Mouse (Mus musculus) embryonic fibroblast, embryonic 13.5 days (primary cell): ENCODE results near the gene Lin7c. TPM values are rescaled to one million over a fixed set of nuclear protein-coding genes. Genes with fewer than 3 reads are reported as not detected.

Experiments
- H3K27ac ChIP-seq: 2 replicates; pipeline ENCODE4 v1.5.1; 2012; ENCODE audit warnings: low read length, control low read depth, inconsistent platforms; ENCODE audit not compliant: insufficient read depth
- H3K4me1 ChIP-seq: 2 replicates; pipeline ENCODE4 v1.6.1; 2011; ENCODE audit warnings: low read length; ENCODE audit not compliant: control insufficient read depth, insufficient read depth
- H3K4me3 ChIP-seq: 2 replicates; pipeline ENCODE4 v1.5.1; 2011; ENCODE audit warnings: mild to moderate bottlenecking, control low read depth, low read length; ENCODE audit not compliant: insufficient read depth
- CTCF ChIP-seq: IDR thresholded peaks from 2 replicates; pipeline ENCODE4 v1.5.1; 2011; ENCODE audit warnings: mild to moderate bottlenecking, control low read depth, low read length, moderate library complexity, borderline replicate concordance; ENCODE audit not compliant: insufficient read depth
- POLR2A ChIP-seq: IDR thresholded peaks from 2 replicates; pipeline ENCODE4 v1.6.1; 2011; ENCODE audit warnings: low read depth, mild to moderate bottlenecking, control low read depth, low read length, moderate library complexity
- polyA plus RNA-seq: library from polyadenylated mRNA; stranded (reverse); fragments of >200 nt; gene quantifications from 2 replicates; pipeline ENCODE4 v1.2.4, GENCODE M21; 2011; ENCODE audit warnings: low read depth; ENCODE audit not compliant: missing spikeins, insufficient read length

Lin7c gene
- polyA plus RNA-seq, 1 experiment, result 40.6 TPM

DNA sequence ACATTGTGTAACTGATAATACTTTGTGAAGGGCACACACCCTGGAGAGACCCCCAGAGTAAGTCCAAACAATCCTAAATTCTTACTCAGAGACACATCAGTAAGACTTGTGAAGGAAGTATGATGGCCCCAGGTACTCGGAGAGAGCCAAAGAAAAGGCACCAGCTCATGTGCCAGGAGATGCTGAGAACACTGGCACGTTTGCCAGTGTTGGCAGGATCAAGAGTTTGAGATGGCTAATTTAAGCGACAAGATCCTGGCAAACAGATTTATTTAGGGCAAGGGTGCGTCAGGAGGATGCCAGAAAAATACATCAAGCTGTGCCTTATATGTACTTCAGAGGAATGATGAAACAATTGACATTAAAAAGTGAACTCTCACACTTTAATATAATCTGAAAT, 6.1 kb upstream of the Lin7c start:
- TF ChIP-seq CTCF (no peak), POLR2A (no peak)
- no peak overlapping the region for H3K4me3 ChIP-seq
- peaks cover 4% of the 10 kb centered on the region; the same call in 1 of the 2 replicates for H3K4me1 ChIP-seq
- H3K27ac ChIP-seq, result no peak overlapping the region

DNA sequence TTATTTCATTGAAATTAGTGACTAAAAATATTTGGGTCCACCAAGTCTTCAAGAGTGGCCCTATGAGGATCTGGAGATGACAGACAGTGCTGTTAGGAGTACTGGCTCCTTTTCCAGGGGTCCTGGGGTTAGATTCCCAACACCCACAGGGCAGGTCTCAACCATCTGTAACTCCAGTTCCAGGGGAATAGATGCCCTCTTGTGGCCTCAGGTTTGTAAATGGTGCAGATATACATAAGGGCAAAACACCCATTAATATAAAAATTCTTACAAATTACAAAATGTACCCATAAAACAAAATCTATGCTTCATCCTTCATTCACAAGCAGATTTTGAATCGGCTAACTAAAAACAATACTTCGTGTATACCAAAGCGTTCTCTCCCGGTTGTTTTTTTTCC, 585 bp upstream of the Lin7c start:
- H3K4me1 ChIP-seq, result no peaks in the 10 kb centered on the region; the same call in 1 of the 2 replicates
- H3K27ac ChIP-seq, result no peak overlapping the region
- TF ChIP-seq POLR2A (no peak), CTCF (no peak)
- H3K4me3 ChIP-seq, result 0 out of 2 replicates have a peak overlapping the region, but pooled peaks have one; percentile 98

DNA sequence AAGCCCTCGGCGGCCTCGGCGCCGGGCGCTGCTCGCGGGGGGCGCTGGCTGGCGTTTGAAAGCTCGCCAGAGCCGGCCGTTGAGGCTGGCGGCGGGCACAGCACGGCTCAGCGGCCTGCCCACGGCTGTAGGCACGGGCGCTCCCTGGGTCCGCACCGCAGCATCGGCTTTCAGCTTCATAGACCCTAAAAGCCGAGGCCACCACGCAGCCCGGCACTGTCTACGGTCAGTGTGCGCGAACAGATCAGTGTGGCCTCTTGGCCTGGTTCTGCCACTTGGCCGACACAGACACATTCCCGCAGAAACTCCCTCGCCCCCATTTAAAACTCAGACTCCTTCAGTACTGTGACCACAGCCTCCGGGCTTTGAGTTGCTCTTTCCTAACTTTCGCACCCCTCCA, 378 bp downstream of the Lin7c start:
- H3K27ac ChIP-seq, result peak overlapping the region; percentile 51
- no peak for TF ChIP-seq CTCF
- no peak; the same call in 1 of the 2 replicates for TF ChIP-seq POLR2A
- peak overlapping the region; percentile 98 for H3K4me3 ChIP-seq
- H3K4me1 ChIP-seq, result no peaks in the 10 kb centered on the region; the same call in 1 of the 2 replicates

DNA sequence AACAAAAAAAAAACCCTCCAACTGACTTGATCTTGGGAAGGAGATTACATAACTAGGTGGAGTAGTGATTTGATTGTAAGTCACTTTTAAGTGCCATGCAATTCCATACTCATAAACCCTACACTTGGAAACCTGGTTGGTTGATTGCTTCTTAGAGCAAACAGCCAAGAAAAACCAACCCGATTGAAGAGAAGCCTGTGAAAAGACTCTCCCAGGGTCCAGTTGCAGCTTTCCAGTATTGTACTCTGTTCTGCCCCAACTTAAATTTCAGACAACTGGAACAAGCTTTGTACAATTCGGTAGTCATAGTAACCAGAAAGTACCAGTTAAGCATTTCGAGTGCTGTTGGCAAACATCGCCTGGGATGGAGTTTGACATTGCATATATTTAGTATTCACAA, 818 bp downstream of the Lin7c start:
- H3K4me3 ChIP-seq, result peak overlapping the region; percentile 98
- TF ChIP-seq POLR2A, result no peak
- TF ChIP-seq CTCF, result no peak
- H3K4me1 ChIP-seq, result no peaks in the 10 kb centered on the region; the same call in 1 of the 2 replicates
- H3K27ac ChIP-seq, result no peak overlapping the region; the same call in 1 of the 2 replicates

DNA sequence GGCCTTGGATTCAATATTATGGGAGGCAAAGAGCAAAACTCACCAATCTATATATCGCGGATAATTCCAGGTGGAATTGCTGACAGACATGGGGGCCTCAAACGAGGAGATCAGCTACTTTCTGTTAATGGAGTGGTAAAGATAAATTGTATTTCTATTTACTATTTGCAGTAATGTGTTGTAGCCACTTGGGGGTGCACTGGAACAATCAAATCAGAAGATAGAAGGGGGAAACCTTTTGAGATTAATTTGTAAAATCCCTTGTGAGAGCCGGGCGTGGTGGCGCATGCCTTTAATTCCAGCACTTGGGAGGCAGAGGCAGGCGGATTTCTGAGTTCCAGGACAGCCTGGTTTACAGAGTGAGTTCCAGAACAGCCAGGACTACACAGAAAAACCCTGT, 5.7 kb downstream of the Lin7c start:
- Histone ChIP-seq H3K4me3 (no peak overlapping the region), H3K27ac (no peak overlapping the region), H3K4me1 (no peaks in the 10 kb centered on the region; the same call in 1 of the 2 replicates)
- TF ChIP-seq POLR2A, result no peak
- TF ChIP-seq CTCF, result no peak

DNA sequence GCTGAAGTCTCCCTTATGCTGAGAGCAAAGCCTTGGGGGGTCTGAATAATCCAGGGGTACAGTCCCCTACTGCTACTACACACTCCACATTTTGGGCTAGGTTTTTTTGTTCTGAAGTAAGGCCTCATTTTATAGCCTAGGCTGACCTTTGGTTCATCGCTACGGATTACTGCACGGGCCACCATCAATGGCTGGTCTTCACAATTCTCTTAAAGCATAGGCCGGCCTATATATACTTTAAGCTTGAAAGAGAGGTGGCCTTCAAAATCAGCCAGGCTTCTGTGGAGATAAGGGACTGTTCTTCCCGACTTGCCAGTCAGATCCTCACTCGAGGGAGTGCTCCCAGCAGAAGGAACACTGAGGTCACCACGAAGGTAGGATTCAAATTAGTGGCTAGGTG, 12.2 kb downstream of the Lin7c start:
- Histone ChIP-seq H3K4me1 (no peaks in the 10 kb centered on the region), H3K4me3 (no peak overlapping the region), H3K27ac (no peak overlapping the region)
- TF ChIP-seq POLR2A, result no peak

DNA sequence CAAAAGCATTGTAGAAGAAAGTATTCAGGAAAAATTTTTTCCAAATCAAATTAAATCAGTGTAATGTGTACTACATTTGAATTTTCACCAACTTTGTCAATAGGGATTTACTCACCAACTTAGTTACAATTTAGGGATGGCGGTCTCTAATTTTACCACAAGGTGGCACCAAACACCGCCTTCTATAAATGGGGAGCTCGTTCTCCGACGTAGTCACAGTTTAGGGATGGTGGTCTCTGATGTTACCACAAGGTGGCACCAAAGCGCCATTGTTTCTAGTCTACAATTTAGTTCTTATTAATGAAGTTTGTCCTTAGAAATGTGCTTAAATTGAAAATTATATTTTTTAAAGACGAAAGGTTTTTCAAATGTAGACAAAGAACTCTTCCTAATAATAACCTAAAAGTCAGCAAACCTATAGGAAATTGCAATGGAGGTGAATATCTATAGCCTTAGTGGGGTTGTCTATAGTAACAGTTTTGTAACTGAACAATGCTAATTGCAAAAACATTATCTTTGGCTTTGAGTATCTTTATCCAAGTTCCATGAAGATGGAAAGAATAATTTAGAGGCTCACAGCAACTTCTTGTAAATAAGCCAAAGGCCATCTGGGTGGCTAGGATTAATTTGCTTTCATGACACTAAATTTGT, 13.6 kb downstream of the Lin7c start:
- TF ChIP-seq CTCF (peak; percentile 56; the same call in 1 of the 2 replicates), POLR2A (no peak)
- Histone ChIP-seq H3K4me1 (no peaks in the 10 kb centered on the region), H3K4me3 (no peak overlapping the region), H3K27ac (no peak overlapping the region)

DNA sequence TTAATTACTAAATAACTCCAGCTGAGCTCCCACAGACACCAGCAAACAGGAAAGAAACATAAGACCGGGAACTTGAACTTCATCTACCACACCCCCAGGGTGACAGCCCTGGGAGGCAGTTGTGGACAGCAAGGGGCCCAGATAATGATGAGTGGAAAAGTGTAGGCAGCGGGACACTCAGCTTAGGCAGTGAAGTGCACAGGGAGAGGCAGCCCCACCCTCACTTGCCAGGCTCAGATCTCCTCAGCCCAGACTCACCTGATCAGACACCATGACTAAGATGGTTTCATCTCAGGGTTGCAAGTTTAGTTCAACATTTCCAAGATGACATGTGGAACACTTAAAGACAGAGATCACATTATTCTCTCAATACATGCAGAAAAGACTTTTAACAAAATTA, 18.5 kb downstream of the Lin7c start:
- TF ChIP-seq POLR2A (no peak), CTCF (no peak)
- H3K27ac ChIP-seq, result no peak overlapping the region
- H3K4me3 ChIP-seq, result no peak overlapping the region
- H3K4me1 ChIP-seq, result no peaks in the 10 kb centered on the region

DNA sequence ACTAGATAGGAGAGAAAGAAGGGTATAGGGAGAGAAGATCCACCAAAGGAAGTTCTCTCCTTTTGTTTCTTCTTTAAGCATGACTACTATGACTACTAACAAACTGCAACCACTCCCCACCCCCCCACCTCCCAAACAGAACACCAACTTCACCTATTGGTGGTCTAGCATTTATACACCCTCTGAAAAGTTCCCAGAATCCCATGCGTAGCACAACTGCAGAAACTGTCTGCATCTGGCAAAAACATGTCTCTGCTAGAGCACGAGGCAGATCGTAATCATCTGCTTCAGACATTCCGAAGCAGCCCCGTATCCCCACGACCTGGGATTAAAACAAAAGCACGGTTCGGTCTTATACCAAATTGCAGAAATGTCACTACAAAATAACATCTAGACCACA, 21.6 kb downstream of the Lin7c start:
- no peak for TF ChIP-seq POLR2A
- TF ChIP-seq CTCF, result no peak
- H3K4me3 ChIP-seq, result no peak overlapping the region
- no peaks in the 10 kb centered on the region for H3K4me1 ChIP-seq
- no peak overlapping the region for H3K27ac ChIP-seq

DNA sequence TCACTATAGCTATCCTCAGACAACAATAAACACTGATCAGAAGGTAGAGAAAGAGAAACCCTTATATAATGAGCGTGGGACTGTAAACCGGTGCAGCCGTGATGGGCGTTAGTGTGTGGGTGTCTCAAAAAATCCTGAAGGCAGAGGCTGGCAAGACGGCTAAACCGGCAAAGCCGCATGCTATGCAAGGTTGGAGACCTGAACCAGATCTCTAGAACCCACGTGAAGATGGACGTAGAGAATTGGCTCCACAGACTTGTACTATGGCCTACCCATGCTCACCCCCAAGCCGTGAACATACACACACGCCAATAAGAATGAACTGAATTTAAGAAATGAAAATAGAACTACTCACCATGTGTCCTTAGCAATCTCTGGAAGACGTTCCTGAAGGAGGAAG, 22.1 kb downstream of the Lin7c start:
- Histone ChIP-seq H3K4me3 (no peak overlapping the region), H3K4me1 (no peaks in the 10 kb centered on the region), H3K27ac (no peak overlapping the region)
- TF ChIP-seq POLR2A (no peak), CTCF (no peak)

DNA sequence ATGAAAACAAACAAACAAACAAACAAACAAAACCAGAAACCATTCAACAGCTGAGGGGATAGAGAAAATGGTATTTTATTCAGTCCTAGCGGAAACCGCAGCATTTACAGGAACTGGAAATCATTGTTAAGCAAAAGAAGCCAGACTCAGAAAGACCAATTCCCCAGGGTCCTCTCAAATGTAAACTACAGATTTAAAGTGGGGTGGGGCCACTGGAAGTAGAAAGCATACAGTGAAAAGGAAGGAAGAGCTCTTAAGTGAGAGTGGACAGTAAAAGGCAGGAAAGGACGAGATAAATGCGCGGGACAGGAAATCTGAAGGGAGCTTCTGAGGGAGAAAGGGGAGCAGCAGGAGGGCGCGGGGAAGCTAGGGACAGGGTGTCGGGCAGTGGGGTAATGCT, 22.6 kb downstream of the Lin7c start:
- H3K4me3 ChIP-seq, result no peak overlapping the region
- TF ChIP-seq POLR2A, result no peak
- no peak for TF ChIP-seq CTCF
- H3K4me1 ChIP-seq, result no peaks in the 10 kb centered on the region
- no peak overlapping the region for H3K27ac ChIP-seq
